Comparison of ENCODE assay signal across 17 mouse cellular contexts in genomic region chr1:192825746-192826145, GRCm38 (mm10). TPM values are rescaled to one million over a fixed set of nuclear protein-coding genes. Genes with fewer than 3 reads are reported as not detected.
A peak's percentile ranks its signal among the peaks of the same experiment; 100 is the strongest.
DNase-seq lines count a peak whose midpoint lies in the region; ATAC-seq lines count a peak whose summit lies in the region.
"Had no signal": no experiment of that assay in that cellular context is flagged by ENCODE, and none has a peak within 500 bp of the region (broad histone marks: within the 10 kb centered on the region; RNA-seq: fewer than 3 reads in every experiment).

No protein-coding gene starts in this region.

- peak; percentile 26; the same call in 1 of the 2 replicates for ATAC-seq in intestine, embryonic 15.5 days
- ATAC-seq in megakaryocyte-erythroid progenitor cell, adult 5-6 weeks (replicated peaks; ENCODE audit: low FRiP score, low TSS enrichment, poor library complexity, severe bottlenecking): peak; percentile 98
- ATAC-seq: forebrain, postnatal 0 days had no signal

- H3K4me1 ChIP-seq in intestine, embryonic 15.5 days (replicated peaks): peaks cover 19% of the 10 kb centered on the region

- no peak overlapping the region for H3K9ac ChIP-seq in intestine, embryonic 15.5 days
- H3K9ac ChIP-seq: forebrain, postnatal 0 days; midbrain, embryonic 12.5 days; neural tube, embryonic 13.5 days; stomach, embryonic 15.5 days had no signal

- no peak overlapping the region for H3K4me3 ChIP-seq in intestine, embryonic 15.5 days (replicated peaks)
- H3K4me3 ChIP-seq: midbrain, embryonic 12.5 days; neural tube, embryonic 13.5 days; stomach, embryonic 15.5 days had no signal

- WGBS in intestine, embryonic 15.5 days: 30% methylated on average over 9 of the region's 9 CpGs

- H3K36me3 ChIP-seq in intestine, embryonic 15.5 days: no peaks in the 10 kb centered on the region
- H3K36me3 ChIP-seq: midbrain, embryonic 12.5 days; neural tube, embryonic 13.5 days; stomach, embryonic 15.5 days had no signal

- no peaks in the 10 kb centered on the region for H3K27me3 ChIP-seq in intestine, embryonic 15.5 days (replicated peaks)
- H3K27me3 ChIP-seq: CH12.LX; neural tube, embryonic 13.5 days; stomach, embryonic 15.5 days had no signal

- DNase-seq in lung, postnatal 36 days: peak; percentile 10
- DNase-seq in lung, postnatal 25 days (ENCODE audit: low spot score): no peak
- DNase-seq in MEL-GATA-1-ER (ENCODE audit: extremely low read depth, low read depth): peak; percentile 63
- no peak for DNase-seq in kidney, adult 9 months
- no peak for DNase-seq in gastrocnemius, postnatal 14 days
- DNase-seq: adrenal gland, adult 8-10 months; cerebellum, adult 2 months; forebrain, postnatal 0 days; kidney, adult 2 months; layer of hippocampus, postnatal 36 days had no signal

- H3K4me2 ChIP-seq in intestine, embryonic 15.5 days (replicated peaks): no peak overlapping the region
- H3K4me2 ChIP-seq: midbrain, embryonic 12.5 days; neural tube, embryonic 13.5 days; stomach, embryonic 15.5 days had no signal

- intact Hi-C loops in gastrocnemius, postnatal 14 days (cut with DNase I; ENCODE audit: low total_unique reads): no loop called here

- no peaks in the 10 kb centered on the region; the same call in 1 of the 2 replicates for H3K9me3 ChIP-seq in intestine, embryonic 15.5 days
- H3K9me3 ChIP-seq: midbrain, embryonic 12.5 days; neural tube, embryonic 13.5 days; stomach, embryonic 15.5 days had no signal

- H3K27ac ChIP-seq in intestine, embryonic 15.5 days: no peak overlapping the region
- H3K27ac ChIP-seq: midbrain, embryonic 12.5 days; neural tube, embryonic 13.5 days; stomach, embryonic 15.5 days had no signal

RNA-seq across cellular contexts. Expression of gene Sertad4, which starts 29.8 kb away (rescaled TPM):
- 12.8 and 14.2 TPM in 2 replicates for polyA plus RNA-seq in intestine, embryonic 15.5 days (2015; fragmentation: Nextera tagmentation; extraction: Ambion mirVana)
- 0.57 TPM in 1 of 2 replicates, not detected in the other for total RNA-seq in megakaryocyte-erythroid progenitor cell, adult 5-6 weeks (2014; fragmentation: Nextera tagmentation)
- not detected in 2 replicates for total RNA-seq in megakaryocyte-erythroid progenitor cell, adult 5-6 weeks (2017)
- total RNA-seq in gastrocnemius, postnatal 14 days (2021): 1 to 10 TPM; 4.0 to 7.7 TPM
- total RNA-seq: CH12.LX; hematopoietic stem cell, adult 5-6 weeks had no signal

RNA-seq across cellular contexts. Expression of gene Hhat, which starts 54.7 kb away (rescaled TPM):
- 9.2 and 9.7 TPM in 2 replicates for polyA plus RNA-seq in intestine, embryonic 15.5 days (2015; fragmentation: Nextera tagmentation; extraction: Ambion mirVana)
- total RNA-seq in megakaryocyte-erythroid progenitor cell, adult 5-6 weeks (2014; fragmentation: Nextera tagmentation): 1.8 and 8.0 TPM in 2 replicates
- 0.80 and 1.1 TPM in 2 replicates for total RNA-seq in megakaryocyte-erythroid progenitor cell, adult 5-6 weeks (2017)
- 1 to 10 TPM; 1.4 to 2.0 TPM for total RNA-seq in gastrocnemius, postnatal 14 days (2021)

Comparison
In these comparisons a context has a peak if more than half of its experiments do, and no peak if none do; other contexts are left out.
1. DNase-seq: peak in lung, postnatal 36 days (single experiment) and MEL-GATA-1-ER (single experiment); none in lung, postnatal 25 days (single experiment), kidney, adult 9 months (single experiment) and gastrocnemius, postnatal 14 days (single experiment).